Mouse (Mus musculus): ENCODE measurements around the gene Gm47289. TPM values are rescaled to one million over a fixed set of nuclear protein-coding genes. Genes with fewer than 3 reads are reported as not detected.

The Gm47289 gene
- polyA plus RNA-seq, 1 experiment from 2014 or later = not detected

DNA sequence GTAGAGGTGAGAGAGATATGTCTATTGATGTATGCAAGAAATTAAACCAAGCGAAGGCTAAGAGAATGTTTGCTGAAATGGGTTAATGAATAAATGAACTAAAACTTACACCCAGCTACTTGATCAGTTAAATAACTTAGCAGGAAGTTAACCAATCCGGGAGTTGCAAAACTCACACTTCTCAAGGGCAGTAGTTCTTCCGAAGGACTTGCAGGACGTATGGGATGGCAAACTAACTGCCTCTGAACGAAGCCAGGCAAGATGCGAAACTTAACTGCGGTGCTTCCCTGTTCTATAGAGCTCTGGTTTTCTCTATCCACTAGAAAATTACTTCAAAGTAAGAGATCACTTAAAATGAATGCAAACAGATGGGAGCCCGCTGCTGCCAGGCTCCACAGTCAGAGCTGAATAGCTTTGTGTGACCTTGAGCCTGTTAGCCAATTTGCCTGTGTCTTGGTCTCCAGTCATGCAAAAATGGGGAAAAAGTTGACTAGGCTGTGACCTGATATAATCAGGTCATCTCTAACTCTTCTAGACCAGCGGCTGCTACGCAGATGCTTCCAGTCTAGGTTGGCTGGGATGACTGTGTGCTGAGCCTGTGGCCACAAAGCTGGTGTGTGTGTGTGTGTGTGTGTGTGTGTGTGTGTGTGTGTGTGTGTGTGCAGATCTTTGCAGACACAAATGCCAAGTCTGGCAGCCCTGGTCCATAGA, 40.3 kb downstream of the Gm47289 start:
- H3K4me2 ChIP-seq = no peak overlapping the region
- DNase-seq (no peak), ATAC-seq (ENCODE audit: insufficient read depth) (no peak)
- no peaks in the 10 kb centered on the region for H3K36me3 ChIP-seq (ENCODE audit: insufficient read depth)
- H3K27ac ChIP-seq (ENCODE audit: low read depth) = no peak overlapping the region
- H3K9ac ChIP-seq = no peak overlapping the region
- 69% methylated on average over 10 of the region's 10 CpGs for WGBS
- TF ChIP-seq CTCF (IDR thresholded peaks at IDR 0.05; ENCODE audit: low read depth) = no peak
- no peaks in the 10 kb centered on the region for H3K27me3 ChIP-seq (ENCODE audit: insufficient read depth, low read length)
- H3K9me3 ChIP-seq (ENCODE audit: low read depth, low read length) = no peaks in the 10 kb centered on the region; the same call in 1 of the 2 replicates
- H3K4me1 ChIP-seq (ENCODE audit: insufficient read depth) = no peaks in the 10 kb centered on the region
- H3K4me3 ChIP-seq (ENCODE audit: low read depth, low read length) = no peak overlapping the region

DNA sequence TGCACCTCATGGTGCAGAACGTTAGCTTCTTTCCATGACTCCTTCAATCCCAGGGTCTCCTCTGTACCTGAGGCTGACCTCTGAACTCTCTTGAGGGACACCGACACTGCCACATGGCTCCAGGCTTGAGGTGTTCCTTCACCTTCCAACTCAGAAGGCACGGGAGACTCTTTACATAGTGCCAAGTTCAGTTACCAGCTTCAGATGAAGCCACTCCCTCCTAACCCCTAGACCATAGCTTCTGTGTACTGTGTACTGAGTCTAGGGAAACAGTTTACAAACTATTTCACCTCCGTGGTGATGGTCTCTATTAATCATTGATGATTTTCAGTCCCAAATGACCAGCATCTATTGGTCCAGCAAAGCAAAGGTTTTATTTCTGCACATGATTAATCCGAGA, 42.7 kb downstream of the Gm47289 start:
- 81% methylated on average over 5 of the region's 5 CpGs for WGBS
- no peak for TF ChIP-seq CTCF (IDR thresholded peaks at IDR 0.05; ENCODE audit: low read depth)
- Histone ChIP-seq H3K27ac (ENCODE audit: low read depth) (no peak overlapping the region), H3K36me3 (ENCODE audit: insufficient read depth) (no peaks in the 10 kb centered on the region), H3K27me3 (ENCODE audit: insufficient read depth, low read length) (no peaks in the 10 kb centered on the region), H3K9ac (no peak overlapping the region), H3K9me3 (ENCODE audit: low read depth, low read length) (no peaks in the 10 kb centered on the region; the same call in 1 of the 2 replicates), H3K4me3 (ENCODE audit: low read depth, low read length) (no peak overlapping the region), H3K4me2 (no peak overlapping the region), H3K4me1 (ENCODE audit: insufficient read depth) (no peaks in the 10 kb centered on the region)
- ATAC-seq (ENCODE audit: insufficient read depth) (no peak), DNase-seq (no peak)

DNA sequence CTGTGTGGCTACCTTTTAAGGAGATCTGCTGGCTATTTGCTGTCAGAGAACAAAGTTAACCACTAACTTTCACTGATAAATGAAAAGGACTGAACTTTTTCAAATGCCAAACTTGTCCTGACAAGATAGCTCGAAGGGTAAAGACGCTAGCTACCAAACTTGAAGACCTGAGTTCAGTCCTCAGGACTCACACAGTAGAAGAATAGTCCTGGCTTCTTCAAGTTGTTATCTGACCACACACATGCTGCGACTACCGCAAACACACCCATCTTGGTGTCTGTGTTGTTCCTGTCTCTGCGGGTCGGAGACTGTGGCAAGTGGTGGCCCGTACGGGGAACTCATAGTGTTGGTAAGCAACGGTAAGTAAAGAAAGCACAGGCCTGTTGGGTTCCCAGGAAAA, 44.7 kb downstream of the Gm47289 start:
- no peak overlapping the region for H3K4me2 ChIP-seq
- DNase-seq = no peak
- H3K9ac ChIP-seq = no peak overlapping the region
- H3K27ac ChIP-seq (ENCODE audit: low read depth) = no peak overlapping the region
- H3K4me3 ChIP-seq (ENCODE audit: low read depth, low read length) = no peak overlapping the region
- WGBS = 97% methylated on average over 9 of the region's 9 CpGs
- ATAC-seq (ENCODE audit: insufficient read depth) = no peak
- H3K27me3 ChIP-seq (ENCODE audit: insufficient read depth, low read length) = no peaks in the 10 kb centered on the region
- no peaks in the 10 kb centered on the region for H3K36me3 ChIP-seq (ENCODE audit: insufficient read depth)
- H3K4me1 ChIP-seq (ENCODE audit: insufficient read depth) = no peaks in the 10 kb centered on the region
- no peak for TF ChIP-seq CTCF (IDR thresholded peaks at IDR 0.05; ENCODE audit: low read depth)
- H3K9me3 ChIP-seq (ENCODE audit: low read depth, low read length) = no peaks in the 10 kb centered on the region; the same call in 1 of the 2 replicates

DNA sequence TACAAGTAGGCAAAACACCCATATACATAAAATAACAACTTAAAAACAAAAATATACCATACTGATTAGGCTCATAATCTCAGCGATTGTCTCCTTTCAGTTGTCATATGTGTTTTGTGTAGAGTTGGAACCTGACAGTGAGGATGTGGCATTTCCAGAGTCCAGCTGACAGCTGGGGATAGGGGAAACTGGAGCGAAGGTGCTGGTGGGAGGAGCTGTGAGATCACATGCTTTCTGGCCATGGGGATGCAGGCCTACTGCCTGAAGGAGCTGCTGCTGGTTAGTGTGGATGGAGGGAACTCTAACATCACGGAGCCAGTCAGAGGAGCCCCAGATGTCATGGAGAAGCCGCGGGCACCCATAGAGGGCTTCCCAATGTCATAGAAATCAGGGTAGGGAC, 46.8 kb downstream of the Gm47289 start:
- DNase-seq = no peak
- no peak overlapping the region for H3K4me2 ChIP-seq
- no peak overlapping the region for H3K4me3 ChIP-seq (ENCODE audit: low read depth, low read length)
- no peaks in the 10 kb centered on the region for H3K27me3 ChIP-seq (ENCODE audit: insufficient read depth, low read length)
- no peak for ATAC-seq (ENCODE audit: insufficient read depth)
- H3K9ac ChIP-seq = no peak overlapping the region
- no peaks in the 10 kb centered on the region for H3K36me3 ChIP-seq (ENCODE audit: insufficient read depth)
- no peaks in the 10 kb centered on the region; the same call in 1 of the 2 replicates for H3K9me3 ChIP-seq (ENCODE audit: low read depth, low read length)
- TF ChIP-seq CTCF (IDR thresholded peaks at IDR 0.05; ENCODE audit: low read depth) = no peak
- H3K4me1 ChIP-seq (ENCODE audit: insufficient read depth) = no peaks in the 10 kb centered on the region
- H3K27ac ChIP-seq (ENCODE audit: low read depth) = no peak overlapping the region
- 83% methylated on average over 5 of the region's 5 CpGs for WGBS

DNA sequence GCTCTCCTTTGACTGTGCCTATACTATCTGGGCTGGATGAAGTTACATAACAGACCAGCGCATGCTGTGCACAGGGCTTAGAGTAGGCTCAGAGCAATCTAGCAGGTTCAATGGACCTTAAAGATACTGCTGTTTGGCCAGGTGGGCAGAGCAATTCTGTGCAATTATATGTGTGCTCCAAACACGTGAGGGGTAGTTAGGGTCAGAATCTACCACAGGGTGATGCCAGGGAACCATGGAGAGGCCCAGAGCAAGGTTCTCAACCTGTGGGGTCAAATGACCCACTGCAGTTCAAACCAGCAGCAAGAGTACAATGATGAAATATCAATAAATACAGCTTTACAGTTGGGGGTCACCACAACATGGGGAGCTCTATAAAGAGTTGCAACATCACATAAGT, 47.7 kb downstream of the Gm47289 start:
- Histone ChIP-seq H3K4me1 (ENCODE audit: insufficient read depth) (no peaks in the 10 kb centered on the region), H3K9me3 (ENCODE audit: low read depth, low read length) (no peaks in the 10 kb centered on the region; the same call in 1 of the 2 replicates), H3K4me2 (no peak overlapping the region), H3K36me3 (ENCODE audit: insufficient read depth) (no peaks in the 10 kb centered on the region), H3K27ac (ENCODE audit: low read depth) (no peak overlapping the region), H3K27me3 (ENCODE audit: insufficient read depth, low read length) (no peaks in the 10 kb centered on the region), H3K4me3 (ENCODE audit: low read depth, low read length) (no peak overlapping the region), H3K9ac (no peak overlapping the region)
- TF ChIP-seq CTCF (IDR thresholded peaks at IDR 0.05; ENCODE audit: low read depth) = no peak
- ATAC-seq (ENCODE audit: insufficient read depth) (no peak), DNase-seq (no peak)
- WGBS = 73% methylated on average over 2 of the region's 2 CpGs

DNA sequence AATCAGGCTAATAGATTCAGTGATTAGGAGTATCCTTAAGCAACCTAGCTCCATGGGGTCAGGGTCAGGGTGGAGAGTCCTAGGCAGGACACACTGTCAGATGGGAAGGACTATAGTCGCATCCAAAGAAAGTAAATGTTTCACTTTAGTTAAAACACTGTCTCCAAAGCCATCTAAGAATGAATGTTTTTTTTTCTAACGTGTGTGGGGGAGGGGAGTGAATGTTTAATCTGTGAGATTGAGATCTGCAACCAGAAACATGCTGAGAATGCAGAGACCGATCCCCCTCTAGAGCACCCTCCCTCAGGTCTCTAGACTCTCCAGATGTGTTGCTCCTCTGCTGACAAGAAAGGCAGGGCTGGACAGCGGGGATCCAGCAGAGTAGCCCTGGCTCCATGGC, 48.2 kb downstream of the Gm47289 start:
- no peak overlapping the region for H3K4me3 ChIP-seq (ENCODE audit: low read depth, low read length)
- ATAC-seq (ENCODE audit: insufficient read depth) (no peak), DNase-seq (no peak)
- WGBS = 56% methylated on average over 4 of the region's 4 CpGs
- no peaks in the 10 kb centered on the region for H3K36me3 ChIP-seq (ENCODE audit: insufficient read depth)
- no peak for TF ChIP-seq CTCF (IDR thresholded peaks at IDR 0.05; ENCODE audit: low read depth)
- H3K27ac ChIP-seq (ENCODE audit: low read depth) = no peak overlapping the region
- H3K4me2 ChIP-seq = no peak overlapping the region
- no peaks in the 10 kb centered on the region for H3K4me1 ChIP-seq (ENCODE audit: insufficient read depth)
- H3K9ac ChIP-seq = no peak overlapping the region
- no peaks in the 10 kb centered on the region; the same call in 1 of the 2 replicates for H3K9me3 ChIP-seq (ENCODE audit: low read depth, low read length)
- H3K27me3 ChIP-seq (ENCODE audit: insufficient read depth, low read length) = no peaks in the 10 kb centered on the region

DNA sequence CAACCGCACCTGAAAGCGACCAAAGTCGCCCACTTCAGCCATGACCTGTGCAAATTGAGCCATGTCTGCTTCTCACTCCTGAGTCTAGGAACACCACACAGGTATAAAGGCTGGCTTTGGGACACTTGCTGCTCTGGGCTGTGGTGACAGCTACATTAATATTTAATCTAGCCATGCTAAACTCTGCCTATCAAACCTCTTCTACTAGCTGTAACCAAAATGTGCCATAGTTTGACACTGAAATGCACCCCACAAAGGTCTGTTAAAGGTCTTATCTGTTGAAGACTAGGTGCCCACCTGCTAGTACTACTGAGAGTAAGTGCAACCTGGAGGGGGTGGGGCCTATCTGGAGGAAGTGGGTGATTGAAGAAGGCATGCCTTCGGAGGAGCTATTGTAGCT, 50.0 kb downstream of the Gm47289 start, which contains the start of gene Slc22a13:
Gene Slc22a13, minus strand, starts transcription at position 101 of the 400 bp plus-strand sequence.
- TF ChIP-seq CTCF (IDR thresholded peaks at IDR 0.05; ENCODE audit: low read depth) = no peak
- ATAC-seq (ENCODE audit: insufficient read depth) = no peak

More for the DNA sequence above, 50.0 kb downstream of the Gm47289 start, which contains the start of gene Slc22a13:
- no peaks in the 10 kb centered on the region for H3K36me3 ChIP-seq (ENCODE audit: insufficient read depth)
- H3K27me3 ChIP-seq (ENCODE audit: insufficient read depth, low read length) = no peaks in the 10 kb centered on the region
- H3K4me1 ChIP-seq (ENCODE audit: insufficient read depth) = no peaks in the 10 kb centered on the region
- DNase-seq = no peak
- WGBS = 82% methylated on average over 4 of the region's 4 CpGs
- H3K9ac ChIP-seq = no peak within 1 kb of the TSS
- H3K4me3 ChIP-seq (ENCODE audit: low read depth, low read length) = no peak within 1 kb of the TSS
- no peaks in the 10 kb centered on the region; the same call in 1 of the 2 replicates for H3K9me3 ChIP-seq (ENCODE audit: low read depth, low read length)
- H3K27ac ChIP-seq (ENCODE audit: low read depth) = no peak within 1 kb of the TSS
- no peak within 1 kb of the TSS for H3K4me2 ChIP-seq

Other genes starting within 250 kb of the Gm47289 start
- 20.1 and 22.9 TPM in 2 replicates for gene Ctdspl, start 232.7 kb upstream of the Gm47289 start, polyA plus RNA-seq (2014; fragmentation: Nextera tagmentation; extraction: Ambion mirVana)
- gene Vill, start 106.4 kb upstream of the Gm47289 start, polyA plus RNA-seq (2014; fragmentation: Nextera tagmentation; extraction: Ambion mirVana) = 35.6 and 36.7 TPM in 2 replicates
- 13.2 and 14.9 TPM in 2 replicates for gene Plcd1, start 65.7 kb upstream of the Gm47289 start, polyA plus RNA-seq (2014; fragmentation: Nextera tagmentation; extraction: Ambion mirVana)
- 1.0 and 1.1 TPM in 2 replicates for gene Dlec1, start 56.7 kb upstream of the Gm47289 start, polyA plus RNA-seq (2014; fragmentation: Nextera tagmentation; extraction: Ambion mirVana)
- 0.92 and 0.95 TPM in 2 replicates for gene Acaa1b, start 2.1 kb upstream of the Gm47289 start, polyA plus RNA-seq (2014; fragmentation: Nextera tagmentation; extraction: Ambion mirVana)
- gene Slc22a13, start 49.9 kb downstream of the Gm47289 start, polyA plus RNA-seq (2014; fragmentation: Nextera tagmentation; extraction: Ambion mirVana) = not detected in 2 replicates
- gene Oxsr1, start 163.3 kb downstream of the Gm47289 start, polyA plus RNA-seq (2014; fragmentation: Nextera tagmentation; extraction: Ambion mirVana) = 13.3 and 14.4 TPM in 2 replicates
- 80.4 and 87.1 TPM in 2 replicates for gene Acaa1a, start 180.5 kb downstream of the Gm47289 start, polyA plus RNA-seq (2014; fragmentation: Nextera tagmentation; extraction: Ambion mirVana)
- gene Myd88, start 182.2 kb downstream of the Gm47289 start, polyA plus RNA-seq (2014; fragmentation: Nextera tagmentation; extraction: Ambion mirVana) = 21.8 and 24.5 TPM in 2 replicates
- 5.7 and 7.9 TPM in 2 replicates for gene Xylb, start 198.2 kb downstream of the Gm47289 start, polyA plus RNA-seq (2014; fragmentation: Nextera tagmentation; extraction: Ambion mirVana)
- gene Slc22a14, start 206.4 kb downstream of the Gm47289 start, polyA plus RNA-seq (2014; fragmentation: Nextera tagmentation; extraction: Ambion mirVana) = 0.35 TPM in 1 of 2 replicates, not detected in the other
- 22.7 and 28.2 TPM in 2 replicates for gene Acvr2b, start 243.0 kb downstream of the Gm47289 start, polyA plus RNA-seq (2014; fragmentation: Nextera tagmentation; extraction: Ambion mirVana)